Comparison of ENCODE assay signal across 15 mouse cellular contexts in genomic region chr1:179551336-179551735, GRCm38 (mm10). TPM values are rescaled to one million over a fixed set of nuclear protein-coding genes. Genes with fewer than 3 reads are reported as not detected.
DNase-seq lines count a peak whose midpoint lies in the region; ATAC-seq and TF ChIP-seq lines count a peak whose summit lies in the region.
"Had no signal": no experiment of that assay in that cellular context is flagged by ENCODE, and none has a peak within 500 bp of the region (broad histone marks: within the 10 kb centered on the region; RNA-seq: fewer than 3 reads in every experiment).

No protein-coding gene starts in this region.

- H3K4me3 ChIP-seq in lung, postnatal 0 days (ENCODE audit: low read depth, low read length) = no peak overlapping the region
- 0 out of 2 replicates have a peak overlapping the region, but pooled peaks have one; percentile 23 for H3K4me3 ChIP-seq in liver, embryonic 13.5 days (replicated peaks)
- no peak overlapping the region for H3K4me3 ChIP-seq in hindbrain, embryonic 14.5 days (replicated peaks; ENCODE audit: low read length)
- H3K4me3 ChIP-seq: lung, embryonic 15.5 days; midbrain, embryonic 13.5 days had no signal

- H3K4me1 ChIP-seq in lung, postnatal 0 days (ENCODE audit: insufficient read depth, low read depth, low read length) = peaks cover 12% of the 10 kb centered on the region; the same call in 1 of the 2 replicates
- peaks cover 70% of the 10 kb centered on the region for H3K4me1 ChIP-seq in liver, embryonic 13.5 days (replicated peaks)
- H3K4me1 ChIP-seq in hindbrain, embryonic 14.5 days (replicated peaks; ENCODE audit: control insufficient read depth, insufficient read depth, low read length) = peaks cover 15% of the 10 kb centered on the region

- no peak overlapping the region for H3K9ac ChIP-seq in lung, postnatal 0 days (replicated peaks; ENCODE audit: low read depth)
- peak overlapping the region; percentile 64 for H3K9ac ChIP-seq in liver, embryonic 13.5 days
- no peak overlapping the region for H3K9ac ChIP-seq in hindbrain, embryonic 14.5 days
- H3K9ac ChIP-seq: lung, embryonic 15.5 days; midbrain, embryonic 13.5 days had no signal

- no peak for DNase-seq in lung, postnatal 0 days (ENCODE audit: low spot score)
- DNase-seq in lung, postnatal 4 days = no peak
- peak; percentile 63 for DNase-seq in liver, embryonic 13.5 days
- peak; percentile 31 for DNase-seq in naive thymus-derived CD4-positive, alpha-beta T cell, adult 2 months (ENCODE audit: low read depth)
- DNase-seq in hindbrain, embryonic 14.5 days (ENCODE audit: low spot score) = no peak
- DNase-seq in heart, postnatal 10 days = no peak
- DNase-seq in layer of hippocampus, postnatal 36 days = no peak
- DNase-seq: cerebellum, adult 8-10 months; kidney, adult 11 months; kidney, postnatal 25 days; right cerebral cortex, adult 18-20 months; thymus, postnatal 14 days had no signal

- no peak for TF ChIP-seq EP300 in lung, postnatal 0 days (IDR thresholded peaks at IDR 0.05)

- H3K27me3 ChIP-seq in lung, postnatal 0 days (replicated peaks; ENCODE audit: insufficient read depth, low read length) = no peaks in the 10 kb centered on the region
- H3K27me3 ChIP-seq in liver, embryonic 13.5 days = no peaks in the 10 kb centered on the region
- no peaks in the 10 kb centered on the region for H3K27me3 ChIP-seq in hindbrain, embryonic 14.5 days (ENCODE audit: control insufficient read depth, insufficient read depth, low read length)
- H3K27me3 ChIP-seq: lung, embryonic 15.5 days; midbrain, embryonic 13.5 days had no signal

- intact Hi-C loops in heart, postnatal 10 days (cut with DNase I) = no loop called here

- no peaks in the 10 kb centered on the region for H3K9me3 ChIP-seq in lung, postnatal 0 days (ENCODE audit: low read length)
- no peaks in the 10 kb centered on the region for H3K9me3 ChIP-seq in liver, embryonic 13.5 days (replicated peaks)
- no peaks in the 10 kb centered on the region for H3K9me3 ChIP-seq in hindbrain, embryonic 14.5 days (ENCODE audit: control insufficient read depth, low read length)
- H3K9me3 ChIP-seq: lung, embryonic 15.5 days; midbrain, embryonic 13.5 days had no signal

- no peak overlapping the region for H3K4me2 ChIP-seq in lung, postnatal 0 days (replicated peaks; ENCODE audit: low read depth, low read length)
- H3K4me2 ChIP-seq in liver, embryonic 13.5 days = peak overlapping the region; percentile 55
- H3K4me2 ChIP-seq in hindbrain, embryonic 14.5 days (replicated peaks) = no peak overlapping the region
- H3K4me2 ChIP-seq: lung, embryonic 15.5 days; midbrain, embryonic 13.5 days had no signal

- no peak for ATAC-seq in lung, postnatal 0 days
- ATAC-seq in common myeloid progenitor, adult 5-6 weeks (replicated peaks; ENCODE audit: low read depth, poor library complexity, severe bottlenecking) = peak; percentile 59
- ATAC-seq in liver, embryonic 13.5 days (ENCODE audit: low read depth) = peak; percentile 81
- no peak for ATAC-seq in hindbrain, embryonic 14.5 days (ENCODE audit: low FRiP score)
- ATAC-seq: midbrain, embryonic 13.5 days had no signal

- WGBS in lung, postnatal 0 days = 66% methylated on average over 3 of the region's 3 CpGs
- 21% methylated on average over 3 of the region's 3 CpGs for WGBS in liver, embryonic 13.5 days (ENCODE audit: insufficient replicate concordance)
- 92% methylated on average over 3 of the region's 3 CpGs for WGBS in hindbrain, embryonic 14.5 days

- no peaks in the 10 kb centered on the region for H3K36me3 ChIP-seq in lung, postnatal 0 days (ENCODE audit: insufficient read depth, low read length)
- H3K36me3 ChIP-seq in liver, embryonic 13.5 days = peaks cover 12% of the 10 kb centered on the region
- no peaks in the 10 kb centered on the region for H3K36me3 ChIP-seq in hindbrain, embryonic 14.5 days (replicated peaks; ENCODE audit: control insufficient read depth, insufficient read depth)
- H3K36me3 ChIP-seq: lung, embryonic 15.5 days; midbrain, embryonic 13.5 days had no signal

- H3K27ac ChIP-seq in lung, postnatal 0 days (ENCODE audit: low read length) = peak overlapping the region; percentile 76
- peak overlapping the region; percentile 89 for H3K27ac ChIP-seq in liver, embryonic 13.5 days
- no peak overlapping the region for H3K27ac ChIP-seq in hindbrain, embryonic 14.5 days
- H3K27ac ChIP-seq: midbrain, embryonic 13.5 days had no signal

- no peak for TF ChIP-seq CTCF in lung, postnatal 0 days (IDR thresholded peaks at IDR 0.05)

RNA-seq across cellular contexts. Expression of gene Cnst, which starts 5.2 kb away (rescaled TPM):
- polyA plus RNA-seq in lung, postnatal 0 days (2015; fragmentation: Nextera tagmentation; extraction: Ambion mirVana) = 13.8 and 16.8 TPM in 2 replicates
- total RNA-seq in common myeloid progenitor, adult 5-6 weeks (2017) = 10.0 and 21.4 TPM in 2 replicates
- 10.7 and 14.4 TPM in 2 replicates for polyA plus RNA-seq in liver, embryonic 13.5 days (2015; fragmentation: Nextera tagmentation; extraction: Ambion mirVana)
- 26.4 and 32.5 TPM in 2 replicates for polyA plus RNA-seq in hindbrain, embryonic 14.5 days (2014; fragmentation: Nextera tagmentation; extraction: Ambion mirVana)
- total RNA-seq in heart, postnatal 10 days (2021) = 10 to 100 TPM; 38.6 to 44.9 TPM
- 10 to 100 TPM; 32.9 to 36.2 TPM for total RNA-seq in layer of hippocampus, postnatal 36 days (2021)

RNA-seq across cellular contexts. Expression of gene Tfb2m, which starts 5.3 kb away (rescaled TPM):
- 22.3 and 26.1 TPM in 2 replicates for polyA plus RNA-seq in lung, postnatal 0 days (2015; fragmentation: Nextera tagmentation; extraction: Ambion mirVana)
- total RNA-seq in common myeloid progenitor, adult 5-6 weeks (2017) = 41.3 and 101 TPM in 2 replicates
- polyA plus RNA-seq in liver, embryonic 13.5 days (2015; fragmentation: Nextera tagmentation; extraction: Ambion mirVana) = 17.3 and 21.4 TPM in 2 replicates
- 29.4 and 31.3 TPM in 2 replicates for polyA plus RNA-seq in hindbrain, embryonic 14.5 days (2014; fragmentation: Nextera tagmentation; extraction: Ambion mirVana)
- 10 to 100 TPM; 32.5 to 37.9 TPM for total RNA-seq in heart, postnatal 10 days (2021)
- 10 to 100 TPM; 27.0 to 27.4 TPM for total RNA-seq in layer of hippocampus, postnatal 36 days (2021)

RNA-seq across cellular contexts. Expression of gene Smyd3, which starts 33.5 kb away (rescaled TPM):
- 5.8 and 6.5 TPM in 2 replicates for polyA plus RNA-seq in lung, postnatal 0 days (2015; fragmentation: Nextera tagmentation; extraction: Ambion mirVana)
- 41.1 and 52.2 TPM in 2 replicates for total RNA-seq in common myeloid progenitor, adult 5-6 weeks (2017)
- polyA plus RNA-seq in liver, embryonic 13.5 days (2015; fragmentation: Nextera tagmentation; extraction: Ambion mirVana) = 6.6 and 7.9 TPM in 2 replicates
- 25.4 and 28.2 TPM in 2 replicates for polyA plus RNA-seq in hindbrain, embryonic 14.5 days (2014; fragmentation: Nextera tagmentation; extraction: Ambion mirVana)
- total RNA-seq in heart, postnatal 10 days (2021) = 1 to 10 TPM; 5.8 to 6.7 TPM
- total RNA-seq in layer of hippocampus, postnatal 36 days (2021) = 10 to 100 TPM; 21.7 to 23.7 TPM

Comparison
In these comparisons a context has a peak if more than half of its experiments do, and no peak if none do; other contexts are left out.
1. ATAC-seq: peak in common myeloid progenitor, adult 5-6 weeks (single experiment) and liver, embryonic 13.5 days (single experiment); none in lung, postnatal 0 days (single experiment) and hindbrain, embryonic 14.5 days (single experiment).
2. DNase-seq: peak in liver, embryonic 13.5 days (single experiment) and naive thymus-derived CD4-positive, alpha-beta T cell, adult 2 months (single experiment); none in lung, postnatal 0 days (single experiment), lung, postnatal 4 days (0 of 2), hindbrain, embryonic 14.5 days (single experiment), heart, postnatal 10 days (0 of 2) and layer of hippocampus, postnatal 36 days (0 of 2).